Mouse (Mus musculus): ENCODE results near the gene Gabbr2.

Gabbr2 gene

DNA sequence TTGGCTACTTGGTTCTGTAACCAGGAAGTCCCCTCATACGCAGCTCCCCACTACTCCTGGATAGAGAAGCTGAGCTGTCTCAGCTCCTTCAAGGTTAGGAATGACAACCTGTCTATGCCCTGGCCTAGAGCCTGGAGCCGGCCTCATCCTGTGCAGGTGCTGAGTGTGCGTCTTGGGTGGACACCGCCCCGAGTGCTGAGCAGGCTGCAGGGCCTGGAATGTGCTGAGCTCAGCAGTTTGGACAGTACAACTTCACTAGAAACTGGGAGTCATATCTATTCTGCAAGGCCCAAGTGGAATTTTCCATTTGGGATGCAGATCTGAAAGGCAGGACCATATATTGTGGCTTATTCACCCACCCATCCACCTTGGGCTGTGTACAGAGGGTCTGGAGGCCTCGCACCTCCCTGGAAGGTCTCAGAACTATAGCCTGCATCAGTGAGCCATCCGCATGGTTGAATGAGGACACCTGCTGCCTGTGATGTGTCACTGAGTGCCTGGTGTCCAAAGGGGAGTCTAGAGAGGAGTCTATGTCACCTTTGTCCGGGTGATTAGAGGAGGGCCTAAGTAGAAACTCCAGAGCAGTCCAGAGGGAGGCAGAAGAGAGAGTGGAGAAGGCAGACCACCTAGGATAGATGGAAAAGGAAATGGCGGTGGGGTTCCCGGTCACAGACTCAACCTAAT, 165.7 kb downstream of the Gabbr2 start:
- no peak for DNase-seq (ENCODE audit: low read depth in 2 of 2, low spot score in 2 of 2)

DNA sequence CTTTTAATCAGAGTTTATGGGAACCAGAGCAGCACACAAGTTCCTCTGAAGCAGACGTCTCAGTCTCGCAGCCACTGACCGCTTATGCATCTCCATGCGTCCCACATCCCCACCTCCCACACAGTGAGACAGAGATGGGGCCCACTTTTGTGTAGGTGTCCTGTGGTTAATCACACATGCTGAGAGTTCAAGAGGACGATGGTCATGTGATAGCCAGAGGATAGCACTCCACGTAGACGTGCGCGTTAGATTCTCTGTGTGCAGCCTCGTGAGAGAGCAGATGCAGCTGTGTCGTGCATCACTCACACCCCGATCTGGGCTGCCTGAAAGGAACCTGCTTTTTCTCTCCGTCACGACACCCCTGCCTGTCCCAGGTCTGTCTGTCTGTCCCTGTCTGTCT, 167.9 kb downstream of the Gabbr2 start:
- no peak for DNase-seq (ENCODE audit: low read depth in 2 of 2, low spot score in 2 of 2)

DNA sequence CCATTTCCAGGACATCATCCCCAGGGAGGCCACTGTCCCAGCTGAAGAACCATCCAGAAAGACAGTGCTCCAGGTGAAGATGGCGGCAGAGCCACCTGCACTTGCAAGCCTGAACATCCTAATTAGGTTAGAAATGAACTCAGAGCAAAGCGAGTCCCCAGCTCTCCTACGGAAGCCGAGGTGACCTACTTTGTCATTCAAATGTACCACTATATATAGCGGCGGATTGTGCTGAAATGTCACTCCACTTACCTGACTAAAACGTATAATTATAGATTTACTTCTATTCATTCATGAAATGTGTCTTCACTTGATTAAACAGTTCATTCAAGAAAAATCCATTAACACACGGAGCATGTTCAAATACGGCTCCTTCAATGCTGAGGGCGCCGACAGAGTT, 170.0 kb downstream of the Gabbr2 start:
- no peak for DNase-seq (ENCODE audit: low read depth in 2 of 2, low spot score in 2 of 2)

DNA sequence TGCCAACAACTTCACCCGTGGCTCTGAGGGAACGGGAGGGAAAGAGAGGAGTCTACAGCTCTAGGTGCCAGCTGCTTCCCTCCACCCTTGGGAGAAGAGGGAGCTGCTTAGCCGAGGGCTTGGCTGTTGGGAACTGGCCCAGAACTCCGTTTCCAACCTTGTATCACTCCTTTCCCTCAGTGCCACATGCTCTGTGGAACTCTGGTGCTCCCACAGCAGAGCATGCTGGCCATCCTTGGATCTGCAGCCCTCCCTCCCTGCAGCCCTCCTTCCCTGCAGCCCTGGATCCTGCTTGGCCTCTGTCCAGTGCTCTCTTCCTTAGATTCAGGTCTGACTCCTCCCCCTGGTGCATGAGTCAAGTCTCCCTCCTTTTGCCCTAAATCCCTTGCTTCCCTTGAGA, 176.7 kb downstream of the Gabbr2 start:
- DNase-seq (ENCODE audit: low read depth in 2 of 2, low spot score in 2 of 2): no peak

DNA sequence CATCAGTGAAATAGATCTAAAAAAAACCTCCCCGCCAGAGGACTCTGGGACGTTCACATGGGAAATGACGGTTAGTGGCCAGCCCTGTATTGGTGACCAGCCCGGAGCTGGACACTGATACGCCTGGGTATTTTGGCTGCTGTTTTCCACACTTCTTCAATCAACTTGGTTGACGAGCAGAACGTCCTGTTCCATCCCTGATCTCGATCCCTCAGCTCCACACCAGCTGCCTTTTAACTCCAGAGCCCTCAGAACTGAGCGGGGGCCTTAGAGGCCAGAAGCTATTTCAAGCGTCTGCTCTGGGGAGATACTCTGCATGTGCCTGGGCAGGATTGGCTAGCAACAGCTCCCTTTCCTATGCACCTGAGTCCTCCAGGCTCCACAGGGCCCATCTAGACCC, 177.4 kb downstream of the Gabbr2 start:
- no peak for DNase-seq (ENCODE audit: low read depth in 2 of 2, low spot score in 2 of 2)

DNA sequence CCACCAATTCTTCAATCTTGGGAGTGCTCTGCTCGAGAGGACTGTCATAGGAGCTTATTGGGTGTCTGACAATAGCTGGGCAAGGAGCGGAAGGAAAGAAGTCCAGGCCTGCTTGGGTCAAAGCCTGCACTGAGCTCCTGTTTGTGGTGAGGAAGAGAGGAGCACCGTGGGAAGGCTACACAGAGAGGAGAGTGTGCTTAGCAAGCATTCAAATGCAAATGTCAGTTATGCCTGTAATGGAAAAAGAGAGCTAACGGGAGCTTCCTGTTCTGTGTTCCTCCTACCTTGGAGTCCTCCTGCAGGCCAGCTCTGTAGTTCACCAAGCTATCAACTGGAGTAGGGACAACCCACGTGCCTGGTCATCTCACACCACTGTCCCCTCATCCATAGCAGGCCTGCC, 180.5 kb downstream of the Gabbr2 start:
- no peak for DNase-seq (ENCODE audit: low read depth in 2 of 2, low spot score in 2 of 2)

DNA sequence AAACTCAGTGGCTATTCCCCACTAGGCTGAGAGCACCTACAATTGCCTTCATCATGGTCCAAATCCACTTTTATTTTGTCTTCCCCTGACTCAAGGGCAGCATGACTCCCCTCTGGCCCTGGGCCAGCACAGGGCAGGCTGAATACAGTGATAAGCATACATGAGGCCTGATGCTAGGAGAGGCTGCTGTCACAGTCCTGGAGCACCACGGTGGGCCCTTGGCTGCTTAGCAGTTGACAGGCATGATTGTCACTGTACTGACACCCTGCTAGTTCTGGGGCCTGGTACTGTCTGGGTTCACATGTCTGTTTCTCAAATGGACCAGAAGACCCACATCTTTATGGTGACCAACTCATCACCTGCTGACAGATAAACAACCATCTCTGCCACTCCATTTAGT, 184.8 kb downstream of the Gabbr2 start:
- no peak for DNase-seq (ENCODE audit: low read depth in 2 of 2, low spot score in 2 of 2)

DNA sequence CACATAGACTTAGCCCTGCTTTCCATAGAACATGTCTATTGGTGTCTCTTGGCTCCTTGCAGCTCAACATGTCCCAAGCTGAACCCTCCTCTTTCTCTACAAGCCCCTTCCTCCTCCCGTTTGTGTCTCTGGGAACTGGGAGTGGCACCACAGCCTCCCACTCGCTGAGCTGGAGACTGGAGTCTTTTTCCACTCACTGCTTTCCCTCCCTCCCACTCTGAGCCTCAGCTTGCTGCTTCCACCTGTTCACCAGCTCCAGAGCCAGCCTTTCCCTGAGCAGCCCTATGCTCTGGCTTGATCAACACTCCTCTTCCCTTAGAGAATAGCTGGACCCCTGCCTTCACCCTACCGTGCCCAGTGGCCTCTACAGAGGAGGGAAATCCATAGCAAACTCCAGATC, 185.8 kb downstream of the Gabbr2 start:
- DNase-seq (ENCODE audit: low read depth in 2 of 2, low spot score in 2 of 2): no peak

DNA sequence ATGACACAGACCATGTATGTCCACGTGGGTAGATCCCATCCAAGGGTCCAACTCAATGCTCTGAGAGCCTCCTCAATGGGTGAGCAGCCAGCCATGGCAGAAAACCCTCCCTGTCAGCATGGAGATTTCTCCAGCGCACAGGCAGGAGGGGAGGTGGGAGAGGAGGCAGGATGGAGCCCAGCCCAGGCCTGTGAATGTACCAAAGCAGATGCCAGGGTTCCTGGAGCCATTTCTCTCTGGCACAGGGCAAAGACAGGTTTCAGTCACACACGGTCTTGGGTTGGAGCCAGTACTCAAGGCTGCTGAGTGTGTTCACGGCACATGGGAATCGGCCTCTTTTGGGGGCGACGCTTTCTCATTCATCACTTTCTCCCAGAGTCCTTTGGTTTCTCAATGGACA, 189.3 kb downstream of the Gabbr2 start:
- no peak for DNase-seq (ENCODE audit: low read depth in 2 of 2, low spot score in 2 of 2)

DNA sequence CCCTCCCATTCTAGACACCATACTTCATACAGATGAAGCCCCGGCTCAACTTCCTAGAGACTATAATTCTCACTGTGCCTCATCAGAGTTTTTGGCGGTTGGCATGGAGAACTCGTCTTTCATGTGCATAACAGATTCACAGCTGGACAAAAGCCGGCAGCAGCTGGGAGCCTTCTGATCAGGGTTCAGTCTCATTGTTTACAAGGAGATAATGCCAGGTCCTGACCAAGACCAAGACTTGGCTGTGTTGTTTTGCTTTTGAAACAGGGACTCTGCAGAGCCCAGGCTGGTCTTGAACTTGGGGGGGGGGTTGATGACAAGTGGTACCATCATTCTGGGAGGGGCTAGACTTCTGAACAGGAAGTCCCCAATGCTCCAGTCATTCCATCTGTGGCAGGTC, 191.8 kb downstream of the Gabbr2 start:
- no peak for DNase-seq (ENCODE audit: low read depth in 2 of 2, low spot score in 2 of 2)

DNA sequence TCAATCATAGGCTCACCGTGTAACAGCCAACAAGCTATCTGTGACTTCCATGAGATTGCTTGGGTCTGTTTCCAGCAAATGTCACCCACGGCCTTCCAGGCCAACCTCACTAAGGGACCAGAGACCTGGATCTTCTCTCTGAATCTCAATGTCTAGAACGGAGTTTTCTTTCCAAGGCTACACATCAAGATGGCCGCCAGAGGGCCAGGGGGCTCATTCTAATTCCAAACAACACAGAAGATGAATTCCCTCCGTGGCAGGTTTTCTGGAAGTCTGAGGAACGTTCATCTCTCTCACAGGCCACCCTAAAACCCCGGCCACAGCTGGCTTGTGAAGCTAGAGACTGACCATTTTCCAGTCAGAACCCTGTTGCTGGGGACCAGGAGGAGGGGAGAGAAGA, 196.0 kb downstream of the Gabbr2 start:
- no peak for DNase-seq (ENCODE audit: low read depth in 2 of 2, low spot score in 2 of 2)

DNA sequence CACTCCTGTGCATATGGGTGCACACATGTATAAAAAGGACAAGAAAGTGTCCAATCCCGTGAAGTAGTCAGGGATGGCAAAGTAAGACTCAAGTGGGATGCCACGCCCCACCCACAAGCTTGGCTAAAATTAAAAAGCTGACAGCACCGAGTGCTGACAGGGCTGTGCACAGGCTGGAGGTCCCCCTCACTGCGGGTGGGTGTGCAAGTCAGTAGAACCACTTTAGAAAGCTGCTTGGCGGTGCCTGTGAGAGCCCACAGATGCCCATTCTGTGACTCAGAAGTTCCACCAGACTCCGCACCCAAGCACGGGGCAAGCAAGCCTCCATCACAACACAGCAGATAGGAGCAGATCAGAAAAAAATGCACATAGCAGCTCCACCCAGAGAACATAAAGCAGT, 197.1 kb downstream of the Gabbr2 start:
- no peak for DNase-seq (ENCODE audit: low read depth in 2 of 2, low spot score in 2 of 2)

DNA sequence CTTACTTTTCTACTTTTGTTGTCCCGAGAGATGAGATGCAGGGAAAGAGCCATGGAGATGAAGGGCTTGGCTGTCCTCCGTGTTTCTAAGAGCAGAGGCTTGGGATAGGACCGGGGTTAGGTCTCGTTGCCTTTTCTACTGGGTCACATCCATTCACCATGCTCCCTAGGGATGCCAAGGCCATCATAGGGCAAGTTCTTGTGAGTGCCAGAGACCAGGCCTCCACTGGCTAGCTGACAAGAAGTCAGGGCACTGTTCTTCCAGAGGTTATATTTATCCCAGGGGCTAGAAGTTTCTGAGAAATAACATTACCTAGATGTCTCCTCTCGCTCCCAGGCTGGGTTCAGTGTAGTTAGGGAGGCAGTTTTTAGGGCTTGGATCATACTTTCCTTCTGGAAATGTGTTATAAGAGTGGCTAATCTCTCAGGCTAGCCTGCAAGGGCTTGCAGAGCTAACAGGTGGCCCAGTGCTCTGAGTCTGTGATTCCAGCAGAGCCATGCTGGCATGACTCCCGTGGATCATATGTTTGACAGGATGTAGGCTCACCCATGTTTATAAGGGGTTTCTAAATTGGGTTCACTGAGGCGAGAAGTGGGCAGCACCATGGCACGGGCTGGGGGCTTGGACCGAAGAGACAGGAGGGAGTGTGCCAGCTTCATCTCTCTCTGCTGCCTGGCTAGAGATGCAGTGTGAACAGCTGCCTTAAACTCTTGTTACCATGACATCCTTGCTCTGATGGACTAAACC, 199.2 kb downstream of the Gabbr2 start:
- no peak for DNase-seq (ENCODE audit: low read depth in 2 of 2, low spot score in 2 of 2)

DNA sequence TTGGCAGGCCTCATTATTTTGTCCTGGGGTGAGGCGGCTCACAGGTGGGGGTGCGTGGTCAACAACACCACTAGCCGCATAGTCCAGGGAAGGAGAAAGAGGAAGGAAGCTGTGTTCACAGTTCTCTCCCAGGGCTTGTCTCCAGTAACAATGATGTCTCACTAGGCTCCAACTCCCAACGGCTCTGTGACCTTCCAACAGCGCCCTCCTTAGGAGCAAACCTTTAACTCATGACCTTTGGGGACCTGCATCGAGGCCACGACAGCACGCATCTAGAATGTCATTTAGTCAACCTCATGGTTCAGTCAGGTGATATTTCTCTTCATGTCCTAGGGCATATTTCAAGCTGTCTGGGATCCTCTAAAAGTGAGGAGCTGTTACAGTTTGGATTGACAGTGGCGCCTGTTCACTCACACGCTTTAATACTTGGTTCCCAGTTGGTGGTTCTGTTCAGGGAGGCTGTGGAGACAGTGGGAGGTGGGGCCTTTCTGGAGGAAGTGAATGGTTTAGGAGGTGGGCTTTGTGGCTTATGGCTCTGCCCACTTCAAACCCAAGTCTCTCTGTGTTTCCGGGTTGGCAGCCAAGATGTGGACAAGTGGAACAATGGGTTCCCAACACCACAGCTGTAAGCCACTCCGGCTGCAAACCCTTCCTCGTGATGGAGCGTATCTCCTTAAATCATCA, 200.3 kb downstream of the Gabbr2 start:
- no peak for DNase-seq (ENCODE audit: low read depth in 2 of 2, low spot score in 2 of 2)

DNA sequence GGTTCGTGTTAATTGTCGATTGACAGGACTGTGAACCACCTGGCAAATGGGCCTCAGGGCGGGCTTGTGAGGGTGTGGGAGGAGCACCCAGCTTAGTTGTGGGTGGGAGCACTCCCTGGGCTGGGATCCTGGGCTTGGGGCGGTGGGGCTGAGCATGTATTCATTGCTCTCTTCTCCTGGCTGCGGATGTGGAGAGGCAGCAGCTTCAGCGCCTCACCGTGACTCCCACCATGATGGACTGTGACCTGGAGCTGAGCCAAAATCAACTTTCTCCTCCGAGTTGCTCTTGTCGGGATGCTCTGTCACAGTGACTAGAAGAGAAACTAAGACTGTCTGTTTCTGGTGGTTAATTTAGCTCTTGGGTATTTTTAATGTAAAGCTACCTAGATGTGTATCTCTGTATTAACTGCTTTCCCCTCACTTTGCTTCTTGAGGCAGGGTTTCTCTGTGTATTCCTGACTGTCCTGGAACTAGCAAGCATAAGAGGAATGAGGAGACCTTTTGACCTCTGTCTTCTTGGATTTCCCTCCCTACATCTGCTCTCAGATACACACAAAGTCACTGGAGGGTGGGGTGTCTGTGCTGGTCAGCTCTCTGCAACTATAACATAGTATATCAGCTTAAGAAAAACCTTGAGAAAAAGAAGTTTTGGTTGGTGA, 200.9 kb downstream of the Gabbr2 start:
- DNase-seq (ENCODE audit: low read depth in 2 of 2, low spot score in 2 of 2): no peak

DNA sequence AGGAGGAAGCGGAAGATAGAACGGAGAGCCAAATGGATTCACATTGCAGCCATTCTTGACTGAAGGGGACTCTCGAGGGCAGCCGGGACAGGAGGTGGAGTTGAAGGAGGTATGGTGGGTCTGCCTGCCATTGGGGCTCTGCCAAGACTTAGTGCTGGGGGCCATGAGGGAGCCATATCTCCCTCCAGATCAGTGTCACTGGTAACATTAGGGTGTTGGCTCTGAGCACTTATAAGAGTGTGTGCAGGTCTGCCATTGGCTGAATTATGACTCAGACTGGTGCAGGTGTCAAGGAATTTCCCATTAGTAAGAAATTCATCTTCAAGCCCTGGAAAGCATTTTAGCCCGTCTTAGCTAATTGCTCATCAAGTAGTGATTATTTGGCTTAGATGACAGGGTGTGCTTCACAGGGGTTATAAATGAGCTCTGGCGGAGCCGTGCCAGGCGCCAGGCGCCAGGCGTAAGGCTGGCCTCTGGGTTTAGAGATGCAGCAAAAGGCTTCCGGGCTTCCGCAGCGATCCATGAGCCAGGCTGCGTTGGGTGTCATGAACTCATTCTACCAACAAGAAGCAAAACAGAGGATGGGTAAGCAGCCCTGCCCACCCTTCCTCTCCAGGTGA, 207.1 kb downstream of the Gabbr2 start:
- DNase-seq (ENCODE audit: low read depth in 2 of 2, low spot score in 2 of 2): no peak

DNA sequence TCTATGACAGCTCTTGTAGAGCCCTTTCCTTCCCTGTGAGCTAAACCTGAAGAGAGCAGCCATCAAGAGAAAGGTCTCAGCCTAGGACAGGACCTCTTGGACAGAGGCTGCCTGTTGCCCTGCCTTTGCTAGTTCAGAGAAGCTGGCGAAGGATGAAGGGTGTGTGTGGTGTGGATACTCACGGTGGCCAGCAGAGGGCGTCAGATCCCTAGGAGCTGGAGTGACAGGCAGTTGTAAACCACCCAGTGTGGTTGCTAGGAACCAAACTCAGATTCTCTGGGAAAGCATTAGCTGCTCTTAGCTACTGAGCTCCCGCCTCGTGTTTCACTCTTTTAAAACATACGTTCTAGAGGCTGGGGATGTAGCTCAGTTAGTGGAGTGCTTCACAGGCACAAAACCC, 210.6 kb downstream of the Gabbr2 start:
- DNase-seq (ENCODE audit: low read depth in 2 of 2, low spot score in 2 of 2): no peak

DNA sequence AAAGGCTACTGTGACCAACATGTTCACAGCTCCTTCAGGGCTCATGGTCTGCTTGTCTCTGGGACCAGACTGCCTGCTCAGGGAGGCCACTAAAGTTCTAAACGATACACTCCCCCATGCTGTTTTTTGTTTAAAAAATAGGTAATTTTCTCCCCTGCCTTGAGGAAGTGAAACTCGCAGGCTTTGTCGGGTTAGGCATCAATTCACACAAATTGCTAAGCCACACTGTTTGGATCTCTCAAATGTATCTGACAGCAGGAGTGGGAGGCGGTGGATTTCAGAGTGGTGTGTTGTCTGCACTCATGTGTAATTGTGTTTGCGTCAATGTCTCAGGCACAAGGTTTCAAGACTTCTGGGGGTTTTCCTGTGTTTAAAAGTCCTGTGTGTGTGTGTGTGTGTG, 215.7 kb downstream of the Gabbr2 start:
- DNase-seq (ENCODE audit: low read depth in 2 of 2, low spot score in 2 of 2): no peak

DNA sequence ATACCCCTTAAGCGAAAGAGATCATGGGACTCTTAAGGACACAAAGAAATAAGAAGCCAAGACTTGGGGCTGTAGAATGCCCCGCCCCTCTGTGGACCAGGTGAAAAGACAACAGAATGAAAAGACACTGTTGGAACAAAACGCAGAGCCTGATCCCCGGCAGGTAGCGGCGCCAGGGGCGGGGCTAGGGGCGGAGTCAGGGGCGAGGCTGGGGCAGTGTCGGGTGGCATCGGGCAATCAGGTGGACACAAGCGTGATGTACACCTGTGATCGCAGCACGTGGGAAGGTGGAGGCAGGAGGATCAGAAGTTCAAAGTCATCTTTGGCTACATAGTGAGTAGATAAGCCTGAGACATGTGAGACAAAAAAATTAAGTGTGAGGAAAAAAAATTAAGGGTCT, 217.0 kb downstream of the Gabbr2 start:
- no peak for DNase-seq (ENCODE audit: low read depth in 2 of 2, low spot score in 2 of 2)

DNA sequence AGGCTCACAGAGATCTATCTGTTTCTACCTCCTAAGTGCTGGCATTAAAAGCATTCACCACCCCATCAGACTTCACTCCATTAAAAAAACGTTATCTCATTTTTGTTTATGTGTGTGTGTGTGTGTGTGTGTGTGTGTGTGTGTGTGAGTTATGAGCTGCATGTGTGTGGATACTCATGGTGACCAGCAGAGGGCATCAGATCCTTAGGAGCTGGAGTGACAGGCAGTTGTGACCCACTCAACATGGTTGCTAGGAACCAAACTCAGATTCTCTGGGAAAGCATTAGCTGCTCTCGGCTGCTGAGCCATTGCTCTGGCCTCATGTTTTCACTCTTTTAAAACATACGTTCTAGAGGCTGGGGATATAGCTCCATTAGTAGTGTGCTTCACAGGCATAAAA, 218.4 kb downstream of the Gabbr2 start:
- no peak for DNase-seq (ENCODE audit: low read depth in 2 of 2, low spot score in 2 of 2)

DNA sequence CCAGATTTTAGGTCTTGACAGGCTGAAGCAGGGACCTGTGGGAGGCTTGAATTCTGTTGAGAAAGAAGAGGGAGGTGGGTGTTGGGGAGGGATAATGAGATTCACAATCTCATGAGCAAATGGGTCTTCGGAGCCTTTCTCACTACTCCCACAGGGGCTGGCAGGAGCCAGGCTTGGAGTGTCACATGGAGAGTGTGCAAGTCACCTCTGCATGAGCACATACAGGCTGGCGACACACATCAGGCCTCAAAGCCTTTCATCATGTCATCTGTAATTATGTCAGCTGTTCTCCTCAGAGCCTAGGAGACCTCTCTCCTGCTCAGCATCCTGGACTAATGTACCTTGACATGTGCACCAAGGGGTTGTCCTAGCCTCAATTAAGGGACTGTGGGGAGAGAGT, 219.1 kb downstream of the Gabbr2 start:
- DNase-seq (ENCODE audit: low read depth in 2 of 2, low spot score in 2 of 2): no peak

DNA sequence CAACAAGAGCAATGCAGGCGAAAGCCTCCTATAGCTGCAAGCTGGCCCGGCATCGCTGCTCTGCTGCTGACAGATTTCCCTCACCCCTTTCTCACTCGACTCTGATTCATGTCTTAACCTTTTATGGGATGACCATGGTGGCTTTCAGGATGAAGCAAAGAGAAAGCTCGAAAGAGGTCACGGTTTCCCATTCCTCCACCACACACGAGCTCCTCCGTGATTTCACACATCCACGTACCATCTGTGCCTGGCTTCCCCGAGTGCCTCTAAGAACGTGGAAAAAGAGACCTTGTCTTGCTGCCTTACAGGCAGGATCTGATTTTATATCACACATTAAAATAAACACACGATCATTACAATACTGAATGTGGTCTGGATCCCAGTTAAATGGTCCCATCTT, 220.6 kb downstream of the Gabbr2 start:
- no peak for DNase-seq (ENCODE audit: low read depth in 2 of 2, low spot score in 2 of 2)
